Mouse (Mus musculus): ENCODE measurements around the gene Gipc2.

- TF ChIP-seq CTCF (IDR thresholded peaks at IDR 0.05; ENCODE audit: extremely low read depth, insufficient read depth, insufficient read length, insufficient replicate concordance) = no peak
- no peak for TF ChIP-seq POLR2A (IDR thresholded peaks at IDR 0.05; ENCODE audit: low read depth, low read length)
Measured at GRCm38 (mm10) chr3:152189306-152189705, 23.3 kb upstream of the Gipc2 start.

All from spleen, adult 2 months (tissue).